Mouse (Mus musculus) forebrain, embryonic 14.5 days (tissue): ENCODE measurements around the gene Cacna2d2. TPM values are rescaled to one million over a fixed set of nuclear protein-coding genes. Genes with fewer than 3 reads are reported as not detected.
"Not testable (repeated sequence)": the region's sequence is repeated elsewhere in the genome, so short reads cannot be mapped to it uniquely, and the experiment has no call there.

Source experiments
- ATAC-seq: fragments of 200-750 bp; cut with Nextera tagmentation; 2 replicates; pipeline ENCODE4 v1.8.0; 2017; ENCODE audit warnings: mild to moderate bottlenecking, moderate library complexity
- DNase-seq: peaks from one replicate; pipeline ENCODE4 v3.0.0-alpha.2; 2015; ENCODE audit warnings: low spot score
- H3K27ac ChIP-seq: fragments of 300-500 bp; sonication (generic); 2 replicates; pipeline ENCODE4 v1.5.1; 2014; ENCODE audit warnings: low read depth, mild to moderate bottlenecking, control low read depth, low read length, moderate library complexity
- H3K27me3 ChIP-seq: fragments of 300-500 bp; sonication (generic); replicated peaks from 2 replicates; pipeline ENCODE4 v1.6.1; 2014; ENCODE audit warnings: low read length, control low read depth, mixed read lengths; ENCODE audit not compliant: control insufficient read depth, insufficient read depth
- H3K36me3 ChIP-seq: fragments of 300-500 bp; sonication (generic); 2 replicates; pipeline ENCODE4 v1.6.1; 2014; ENCODE audit warnings: low read length, control low read depth; ENCODE audit not compliant: control insufficient read depth, insufficient read depth
- H3K4me1 ChIP-seq: fragments of 300-500 bp; sonication (generic); 2 replicates; pipeline ENCODE4 v1.6.1; 2014; ENCODE audit warnings: antibody characterized with exemption, low read length, control low read depth; ENCODE audit not compliant: control insufficient read depth, insufficient read depth
- H3K4me2 ChIP-seq: fragments of 300-500 bp; sonication (generic); 2 replicates; pipeline ENCODE4 v1.6.1; 2014; ENCODE audit warnings: mild to moderate bottlenecking, control low read depth, low read length
- H3K4me3 ChIP-seq: fragments of 300-500 bp; sonication (generic); 2 replicates; pipeline ENCODE4 v1.5.1; 2014; ENCODE audit warnings: low read depth, low read length, control low read depth
- H3K9ac ChIP-seq: fragments of 300-500 bp; sonication (generic); 2 replicates; pipeline ENCODE4 v1.6.1; 2014; ENCODE audit warnings: mild to moderate bottlenecking, low read length, control low read depth, moderate library complexity
- H3K9me3 ChIP-seq: fragments of 300-500 bp; sonication (generic); replicated peaks from 2 replicates; pipeline ENCODE4 v1.6.1; 2016; ENCODE audit warnings: low read length, control low read depth, mixed read lengths; ENCODE audit not compliant: control insufficient read depth
- WGBS: fragments of 180-500 bp; shearing (Covaris S2); extraction: QIAGEN DNeasy Blood & Tissue Kit; methylation state at CpG from one replicate; pipeline ENCODE4 v1.1.7; 2014; 5-methylcytosine and 5-hydroxymethylcytosine counted together
- polyA plus RNA-seq: library from polyadenylated mRNA; unstranded; fragments of >200 nt; fragmentation: Nextera tagmentation; extraction: Ambion mirVana; gene quantifications from 2 replicates; pipeline ENCODE4 v1.2.1, GENCODE M21; 2014

Gene Cacna2d2
- polyA plus RNA-seq, 1 experiment from 2014 or later = 4.2 TPM

DNA sequence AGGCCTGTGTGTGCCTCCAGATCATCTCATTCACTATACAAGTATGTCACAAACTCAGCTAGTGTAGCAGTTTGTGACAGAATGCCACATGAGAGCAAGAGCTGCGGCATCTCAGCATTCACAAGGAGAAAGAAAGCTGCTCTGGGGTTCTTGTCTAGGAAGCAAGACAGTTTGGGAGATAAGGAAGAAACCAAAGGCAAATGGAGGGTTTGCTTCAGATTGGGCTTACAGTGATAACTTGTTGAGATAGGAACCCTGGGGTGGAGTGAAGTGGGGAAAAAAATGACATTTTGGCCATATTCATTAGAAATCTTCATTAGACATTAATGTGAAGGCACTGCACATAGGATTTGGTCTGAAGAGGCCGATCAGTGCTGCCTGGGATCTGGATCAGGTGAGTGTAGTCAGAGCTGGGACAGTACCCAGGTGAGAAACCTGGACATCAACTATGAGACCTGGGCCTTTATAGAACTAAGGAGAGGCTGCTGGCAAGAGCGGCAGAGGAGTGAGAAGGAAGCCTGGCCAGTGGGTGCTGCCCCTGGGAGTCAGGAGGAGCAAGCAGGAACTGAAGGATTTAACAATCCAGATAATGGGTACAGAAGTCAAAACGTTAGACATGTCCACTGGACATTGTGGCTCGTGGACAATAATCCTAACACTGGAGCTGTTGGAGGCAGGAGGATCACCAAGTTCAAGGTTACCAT is 153.4 kb downstream of the Cacna2d2 start:
- Histone ChIP-seq H3K9me3 (no peaks in the 10 kb centered on the region), H3K9ac (no peak overlapping the region), H3K27me3 (peaks cover 30% of the 10 kb centered on the region), H3K4me2 (peak overlapping the region; percentile 89; the same call in 1 of the 2 replicates), H3K4me3 (0 out of 2 replicates have a peak overlapping the region, but pooled peaks have one; percentile 63), H3K4me1 (peaks cover 31% of the 10 kb centered on the region), H3K27ac (no peak overlapping the region), H3K36me3 (peaks cover 9% of the 10 kb centered on the region)
- WGBS = 76% methylated on average over 5 of the region's 5 CpGs
- DNase-seq (no peak), ATAC-seq (no peak)

DNA sequence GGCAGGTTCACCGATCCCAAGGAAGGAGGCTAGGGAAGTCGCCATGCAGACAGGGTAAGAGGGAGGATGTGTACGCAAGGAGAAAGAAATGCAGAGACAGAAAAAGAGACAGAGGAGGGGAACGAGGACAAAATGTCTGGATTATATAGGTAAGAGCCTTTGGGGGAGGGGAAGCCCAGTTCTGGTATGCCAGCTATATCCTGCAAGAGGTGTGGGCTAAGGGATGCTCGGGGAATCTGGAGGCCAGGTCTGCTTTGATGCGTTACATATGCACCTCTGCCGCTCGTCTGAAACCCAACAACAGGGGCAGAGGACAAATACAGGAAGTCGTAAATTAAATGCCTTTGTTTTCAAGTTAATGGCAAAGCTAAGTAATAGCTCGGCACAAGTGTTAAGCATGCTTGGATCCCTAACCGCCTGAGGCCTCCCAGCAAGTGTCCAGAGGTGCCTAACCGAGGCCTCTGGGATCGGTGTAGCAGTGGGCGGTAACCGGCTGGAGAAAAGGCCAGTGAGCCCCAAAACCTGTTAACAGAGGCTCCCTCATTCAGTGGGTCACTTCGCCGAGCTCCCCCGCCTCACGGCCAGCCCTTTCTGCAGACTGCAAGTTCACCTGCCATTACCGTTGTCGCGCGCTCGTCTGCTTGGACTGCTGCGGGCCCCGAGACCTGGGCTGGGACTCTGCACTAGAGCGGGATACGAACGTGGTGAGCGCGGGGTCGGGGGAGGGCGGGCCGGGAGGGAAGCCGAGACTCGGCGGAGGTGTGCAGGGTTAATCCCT is 154.3 kb downstream of the Cacna2d2 start:
- ATAC-seq (peak; percentile 67), DNase-seq (no peak)
- Histone ChIP-seq H3K4me3 (peak overlapping the region; percentile 63), H3K36me3 (peaks cover 18% of the 10 kb centered on the region), H3K27me3 (peaks cover 30% of the 10 kb centered on the region), H3K9ac (peak overlapping the region; percentile 73), H3K27ac (peak overlapping the region; percentile 82), H3K4me2 (peak overlapping the region; percentile 89), H3K4me1 (peaks cover 31% of the 10 kb centered on the region), H3K9me3 (no peaks in the 10 kb centered on the region)
- 5% methylated on average over 36 of the region's 37 CpGs for WGBS

DNA sequence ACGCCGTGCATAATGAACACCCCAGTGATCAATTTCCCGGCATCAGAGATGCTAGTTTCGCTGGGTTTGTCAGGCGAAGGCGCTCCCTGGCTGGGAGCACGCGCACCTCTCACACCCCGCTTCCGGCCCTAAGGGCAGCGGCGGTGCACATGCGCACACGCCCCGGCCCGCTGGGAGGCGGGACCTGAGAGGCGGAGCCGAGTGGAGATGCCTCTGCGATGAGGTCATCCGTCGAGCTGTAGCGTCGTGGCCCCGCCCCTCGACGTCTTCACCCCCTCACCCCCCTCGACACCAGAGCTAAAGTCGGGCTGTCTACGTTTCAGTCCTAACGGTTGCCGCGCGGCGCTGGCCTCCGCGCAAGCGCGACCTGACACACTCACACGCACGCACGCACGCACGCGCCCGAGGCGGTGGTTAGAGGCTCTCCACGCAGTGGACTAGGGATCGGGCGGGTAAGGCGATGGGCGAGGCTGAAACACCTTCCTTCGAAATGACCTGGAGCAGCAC is 155.0 kb downstream of the Cacna2d2 start:
- ATAC-seq (peak; percentile 93), DNase-seq (peak; percentile 99)
- Histone ChIP-seq H3K4me2 (peak overlapping the region; percentile 89), H3K9me3 (no peaks in the 10 kb centered on the region), H3K4me1 (peaks cover 31% of the 10 kb centered on the region), H3K9ac (peak overlapping the region; percentile 88), H3K36me3 (peaks cover 24% of the 10 kb centered on the region), H3K27ac (peak overlapping the region; percentile 82), H3K27me3 (peaks cover 30% of the 10 kb centered on the region), H3K4me3 (peak overlapping the region; percentile 63)
- under 1% methylated on average over 53 of the region's 53 CpGs for WGBS

DNA sequence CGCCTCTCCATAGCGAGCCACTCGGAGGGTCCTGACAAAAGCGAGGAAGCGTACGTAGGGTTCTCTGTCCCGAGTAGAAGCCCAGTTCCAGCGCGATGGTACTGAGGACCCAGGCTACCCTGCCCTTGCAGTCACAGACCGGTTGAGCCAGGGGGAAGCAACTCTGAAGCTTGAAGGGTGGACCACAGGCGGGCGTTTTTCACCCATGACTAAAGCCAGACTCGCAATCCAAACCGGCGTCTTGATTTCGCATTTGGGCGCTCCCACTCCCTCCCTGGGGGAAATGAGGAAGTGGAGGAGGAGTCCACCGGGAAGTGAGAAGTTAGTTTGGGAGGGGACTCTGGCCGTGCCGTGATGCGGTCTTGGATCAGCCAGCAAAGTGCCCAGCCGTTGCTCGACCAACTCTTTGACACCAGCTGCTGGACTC is 155.6 kb downstream of the Cacna2d2 start:
- under 1% methylated on average over 23 of the region's 23 CpGs for WGBS
- ATAC-seq = no peak

DNA sequence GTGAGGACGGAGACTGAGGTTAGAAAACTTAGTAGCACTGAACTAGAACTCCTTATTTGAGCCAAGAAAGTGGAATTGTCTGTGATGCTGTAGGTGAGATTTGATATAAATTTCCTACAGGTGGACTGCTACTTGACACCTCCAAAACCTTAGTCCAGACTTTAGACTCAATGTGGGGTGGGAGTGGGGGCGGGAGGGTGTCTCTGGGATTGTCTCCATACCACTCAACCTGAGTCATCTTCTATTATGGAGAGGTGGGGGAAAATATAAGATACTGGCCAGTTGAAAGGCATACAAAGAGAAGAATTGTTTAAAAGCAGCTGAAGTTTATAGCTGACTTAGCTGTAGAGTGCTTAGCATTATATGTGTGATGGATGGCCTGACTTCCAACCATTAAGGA is 156.3 kb downstream of the Cacna2d2 start:
- peak overlapping the region; percentile 63 for H3K4me3 ChIP-seq
- peaks cover 38% of the 10 kb centered on the region for H3K36me3 ChIP-seq
- H3K27ac ChIP-seq = no peak overlapping the region
- 43% methylated on average over 2 of the region's 2 CpGs for WGBS
- peaks cover 25% of the 10 kb centered on the region for H3K27me3 ChIP-seq
- ATAC-seq (no peak), DNase-seq (no peak)
- peaks cover 31% of the 10 kb centered on the region for H3K4me1 ChIP-seq
- peak overlapping the region; percentile 88 for H3K9ac ChIP-seq
- H3K4me2 ChIP-seq = peak overlapping the region; percentile 89
- no peaks in the 10 kb centered on the region for H3K9me3 ChIP-seq

More for the DNA sequence above, 155.6 kb downstream of the Cacna2d2 start:
- DNase-seq = no peak
- H3K9ac ChIP-seq = peak overlapping the region; percentile 88
- H3K9me3 ChIP-seq = no peaks in the 10 kb centered on the region
- H3K27me3 ChIP-seq = peaks cover 30% of the 10 kb centered on the region
- peak overlapping the region; percentile 82 for H3K27ac ChIP-seq
- peak overlapping the region; percentile 63 for H3K4me3 ChIP-seq
- peak overlapping the region; percentile 89 for H3K4me2 ChIP-seq
- peaks cover 31% of the 10 kb centered on the region for H3K36me3 ChIP-seq
- H3K4me1 ChIP-seq = peaks cover 31% of the 10 kb centered on the region

DNA sequence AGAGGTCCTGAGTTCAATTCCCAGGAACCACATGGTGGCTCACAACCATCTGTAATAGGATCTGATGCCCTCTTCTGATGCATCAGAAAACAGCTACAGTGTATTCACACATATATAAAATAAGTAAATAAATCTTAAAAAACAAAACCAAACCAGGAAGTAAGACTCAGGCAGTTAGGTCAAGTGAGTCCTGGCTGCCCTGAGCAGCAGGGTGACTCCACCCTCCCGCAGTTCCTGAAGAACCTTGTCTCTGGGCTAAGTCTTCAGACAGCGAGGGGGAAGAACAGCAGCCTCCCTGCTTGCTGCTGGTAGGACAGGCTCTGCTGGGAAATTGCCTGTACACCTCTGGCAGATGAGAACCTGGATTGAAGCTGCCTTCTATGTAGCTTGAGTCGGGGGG is 156.9 kb downstream of the Cacna2d2 start:
- Histone ChIP-seq H3K4me3 (0 out of 2 replicates have a peak overlapping the region, but pooled peaks have one; percentile 63), H3K4me2 (peak overlapping the region; percentile 89; the same call in 1 of the 2 replicates), H3K9me3 (no peaks in the 10 kb centered on the region), H3K9ac (peak overlapping the region; percentile 41; the same call in 1 of the 2 replicates), H3K4me1 (peaks cover 29% of the 10 kb centered on the region), H3K27me3 (peaks cover 19% of the 10 kb centered on the region), H3K36me3 (peaks cover 44% of the 10 kb centered on the region), H3K27ac (no peak overlapping the region)
- DNase-seq = no peak
- no peak for ATAC-seq
- WGBS = 84% methylated on average over 3 of the region's 3 CpGs

DNA sequence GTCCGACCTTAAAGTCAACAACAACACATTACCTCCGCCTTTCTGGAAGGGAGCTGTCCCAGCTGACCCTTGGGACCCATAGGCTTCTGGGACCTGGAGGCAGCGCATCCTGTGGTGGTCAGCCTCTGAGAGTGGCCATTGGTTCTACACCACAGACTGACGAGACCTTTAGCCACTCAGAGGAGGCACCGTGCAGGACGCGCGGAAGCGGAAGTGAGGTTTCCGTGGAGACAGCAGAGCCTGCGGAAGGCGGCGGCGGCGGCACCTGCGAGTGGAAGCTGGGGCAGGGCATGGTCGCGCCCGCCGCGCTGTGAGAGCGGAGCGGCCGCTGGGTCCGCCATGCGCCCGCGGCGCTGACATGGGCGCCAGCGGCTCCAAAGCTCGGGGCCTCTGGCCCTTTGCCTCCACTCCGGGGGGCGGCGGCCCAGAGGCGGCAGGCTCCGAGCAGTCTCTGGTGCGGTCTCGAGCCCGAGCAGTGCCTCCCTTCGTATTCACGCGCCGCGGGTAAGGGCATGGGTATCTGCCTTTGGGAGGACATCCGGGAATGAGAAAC is 163.7 kb downstream of the Cacna2d2 start, which contains the start of gene Tusc2:
TSS of gene Tusc2 (plus strand) at position 227 of the 553 bp plus-strand sequence.
- ATAC-seq (peak; percentile 98), DNase-seq (peak; percentile 96)
- Histone ChIP-seq H3K9ac (peak within 1 kb of the TSS; percentile 76), H3K4me3 (peak within 1 kb of the TSS; percentile 71), H3K4me1 (peaks cover 14% of the 10 kb centered on the region), H3K4me2 (peak within 1 kb of the TSS; percentile 75), H3K9me3 (no peaks in the 10 kb centered on the region), H3K27ac (no peak within 1 kb of the TSS; the same call in 1 of the 2 replicates), H3K36me3 (peaks cover 65% of the 10 kb centered on the region), H3K27me3 (no peaks in the 10 kb centered on the region)
- under 1% methylated on average over 46 of the region's 46 CpGs for WGBS

DNA sequence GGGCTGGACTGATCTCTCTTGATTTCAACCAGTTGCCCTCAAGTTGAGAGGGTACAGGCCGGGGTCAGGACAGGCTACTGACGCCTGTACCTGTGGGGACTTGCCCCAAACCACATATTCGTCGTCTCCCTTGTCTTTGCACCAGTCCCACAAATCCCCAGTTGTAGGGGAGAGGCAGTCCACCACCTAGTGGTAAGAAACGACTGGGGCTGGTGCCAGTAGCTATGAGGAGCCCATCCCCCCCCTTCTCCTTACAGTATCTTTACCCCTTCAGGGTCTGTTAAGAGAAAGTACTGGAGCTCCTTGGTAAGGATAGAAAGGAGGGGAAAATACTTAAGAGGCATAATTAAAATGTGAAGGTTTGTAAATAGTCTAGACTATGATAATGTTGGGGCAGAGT is 166.1 kb downstream of the Cacna2d2 start:
- not testable (repeated sequence) for H3K9ac ChIP-seq, H3K4me2 ChIP-seq, H3K27ac ChIP-seq, ATAC-seq, H3K27me3 ChIP-seq, H3K9me3 ChIP-seq, H3K4me3 ChIP-seq, DNase-seq
- Histone ChIP-seq H3K4me1 (peaks cover 24% of the 10 kb centered on the region), H3K36me3 (peaks cover 41% of the 10 kb centered on the region)
- WGBS = 46% methylated on average over 5 of the region's 5 CpGs
